Mouse (Mus musculus) stomach, embryonic 16.5 days (tissue): Measurements from ENCODE around the gene Rrbp1. TPM values are rescaled to one million over a fixed set of nuclear protein-coding genes. Genes with fewer than 3 reads are reported as not detected.

Experiments
- ATAC-seq: fragments of 200-750 bp; cut with Nextera tagmentation; 2 replicates; pipeline ENCODE4 v1.8.0; 2017; ENCODE audit warnings: moderate number of reproducible peaks, moderate TSS enrichment; ENCODE audit not compliant: insufficient read depth, low FRiP score
- H3K27ac ChIP-seq: fragments of 300-500 bp; sonication (generic); 2 replicates; pipeline ENCODE4 v1.5.1; 2014; ENCODE audit warnings: low read length
- H3K27me3 ChIP-seq: fragments of 300-500 bp; sonication (generic); 2 replicates; pipeline ENCODE4 v1.6.1; 2014; ENCODE audit warnings: low read length, control low read depth, mixed read lengths; ENCODE audit not compliant: control insufficient read depth, insufficient read depth
- H3K36me3 ChIP-seq: fragments of 300-500 bp; sonication (generic); 2 replicates; pipeline ENCODE4 v1.6.1; 2014; ENCODE audit warnings: low read length; ENCODE audit not compliant: control insufficient read depth, insufficient read depth
- H3K4me1 ChIP-seq: fragments of 300-500 bp; sonication (generic); 2 replicates; pipeline ENCODE4 v1.6.1; 2014; ENCODE audit warnings: low read length, control low read depth, mixed read lengths; ENCODE audit not compliant: control insufficient read depth, insufficient read depth
- H3K4me2 ChIP-seq: fragments of 300-500 bp; sonication (generic); 2 replicates; pipeline ENCODE4 v1.6.1; 2014; ENCODE audit warnings: low read depth, low read length, mixed read lengths
- H3K4me3 ChIP-seq: fragments of 300-500 bp; sonication (generic); replicated peaks from 2 replicates; pipeline ENCODE4 v1.5.1; 2014; ENCODE audit warnings: mild to moderate bottlenecking, low read length
- H3K9ac ChIP-seq: fragments of 300-500 bp; sonication (generic); 2 replicates; pipeline ENCODE4 v1.6.1; 2014; ENCODE audit warnings: low read length
- H3K9me3 ChIP-seq: fragments of 300-500 bp; sonication (generic); replicated peaks from 2 replicates; pipeline ENCODE4 v1.6.1; 2016; ENCODE audit warnings: low read length, control low read depth; ENCODE audit not compliant: control insufficient read depth
- WGBS: fragments of 180-500 bp; shearing (Covaris S2); extraction: QIAGEN DNeasy Blood & Tissue Kit; methylation state at CpG from one replicate; pipeline ENCODE4 v1.1.7; 2014; 5-methylcytosine and 5-hydroxymethylcytosine counted together
- polyA plus RNA-seq: library from polyadenylated mRNA; unstranded; fragments of >200 nt; fragmentation: Nextera tagmentation; extraction: Ambion mirVana; gene quantifications from 2 replicates; pipeline ENCODE4 v1.2.1, GENCODE M21; 2015

Gene Rrbp1
- polyA plus RNA-seq, 1 experiment from 2014 or later = 115 TPM

DNA sequence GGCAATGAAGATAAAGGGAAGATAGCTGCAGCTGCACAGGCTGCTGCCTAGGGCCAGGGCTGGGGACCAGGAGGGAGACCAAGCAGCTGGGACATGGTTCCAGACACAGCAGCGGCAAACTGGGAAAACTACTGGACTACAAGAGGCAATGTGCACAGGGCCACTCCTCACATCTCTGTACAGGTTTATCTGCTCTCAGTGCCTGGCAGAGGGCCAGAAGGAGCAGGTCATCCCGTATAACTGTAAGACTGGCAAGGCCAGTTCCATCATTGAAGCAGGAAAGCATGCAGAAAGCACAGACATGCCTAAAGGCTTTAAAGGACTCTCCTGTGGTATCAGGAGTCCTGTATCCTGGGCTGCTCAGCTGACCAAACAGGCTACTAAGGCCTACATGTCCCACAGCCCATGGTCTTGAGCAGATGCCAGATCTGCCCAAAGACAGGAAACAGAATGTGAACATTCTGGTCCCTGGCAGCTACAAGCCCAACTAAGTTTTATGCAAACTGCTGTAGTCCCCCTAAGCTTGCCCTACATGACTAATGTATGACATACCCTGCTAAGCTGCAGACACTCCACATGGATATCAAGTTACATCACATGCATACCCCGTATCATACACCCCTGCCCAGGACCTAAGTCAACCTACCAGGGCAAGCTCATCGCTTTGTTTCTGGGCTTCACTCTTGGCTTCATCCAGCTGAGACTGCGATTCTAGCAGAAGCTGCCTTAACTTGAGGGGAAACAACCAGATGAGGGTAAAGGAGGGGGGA, 59.3 kb downstream of the Rrbp1 start:
- Histone ChIP-seq H3K27me3 (no peaks in the 10 kb centered on the region), H3K9ac (no peak overlapping the region), H3K9me3 (no peaks in the 10 kb centered on the region), H3K4me2 (no peak overlapping the region), H3K4me3 (no peak overlapping the region), H3K4me1 (no peaks in the 10 kb centered on the region), H3K27ac (no peak overlapping the region), H3K36me3 (peaks cover 78% of the 10 kb centered on the region)
- no peak for ATAC-seq
- 66% methylated on average over 5 of the region's 5 CpGs for WGBS

DNA sequence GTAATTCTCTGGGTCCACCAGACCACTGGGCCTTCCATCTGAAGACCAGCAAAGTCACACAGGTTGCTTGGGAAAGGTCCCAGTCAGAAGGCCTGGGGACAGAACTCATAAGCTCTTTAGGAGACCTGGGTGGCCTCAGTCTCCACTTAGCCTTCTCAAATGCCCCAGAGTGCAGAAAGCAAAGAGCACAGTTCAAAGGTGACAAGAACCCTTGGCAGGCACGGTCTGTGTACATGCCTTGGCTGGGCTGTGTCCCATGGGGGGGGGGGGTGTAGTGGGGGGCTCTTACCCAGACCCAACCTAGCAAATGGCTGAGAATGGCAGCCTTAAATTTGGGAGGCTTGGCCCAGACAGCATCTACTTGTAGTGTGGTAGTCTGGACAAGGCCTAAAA, 60.0 kb downstream of the Rrbp1 start:
- ATAC-seq = no peak
- H3K9me3 ChIP-seq = no peaks in the 10 kb centered on the region
- no peak overlapping the region for H3K4me2 ChIP-seq
- WGBS = 38% methylated on average over 1 of the region's 1 CpGs
- no peaks in the 10 kb centered on the region for H3K27me3 ChIP-seq
- no peak overlapping the region for H3K4me3 ChIP-seq
- peaks cover 77% of the 10 kb centered on the region for H3K36me3 ChIP-seq
- no peaks in the 10 kb centered on the region for H3K4me1 ChIP-seq
- H3K27ac ChIP-seq = no peak overlapping the region
- no peak overlapping the region for H3K9ac ChIP-seq

DNA sequence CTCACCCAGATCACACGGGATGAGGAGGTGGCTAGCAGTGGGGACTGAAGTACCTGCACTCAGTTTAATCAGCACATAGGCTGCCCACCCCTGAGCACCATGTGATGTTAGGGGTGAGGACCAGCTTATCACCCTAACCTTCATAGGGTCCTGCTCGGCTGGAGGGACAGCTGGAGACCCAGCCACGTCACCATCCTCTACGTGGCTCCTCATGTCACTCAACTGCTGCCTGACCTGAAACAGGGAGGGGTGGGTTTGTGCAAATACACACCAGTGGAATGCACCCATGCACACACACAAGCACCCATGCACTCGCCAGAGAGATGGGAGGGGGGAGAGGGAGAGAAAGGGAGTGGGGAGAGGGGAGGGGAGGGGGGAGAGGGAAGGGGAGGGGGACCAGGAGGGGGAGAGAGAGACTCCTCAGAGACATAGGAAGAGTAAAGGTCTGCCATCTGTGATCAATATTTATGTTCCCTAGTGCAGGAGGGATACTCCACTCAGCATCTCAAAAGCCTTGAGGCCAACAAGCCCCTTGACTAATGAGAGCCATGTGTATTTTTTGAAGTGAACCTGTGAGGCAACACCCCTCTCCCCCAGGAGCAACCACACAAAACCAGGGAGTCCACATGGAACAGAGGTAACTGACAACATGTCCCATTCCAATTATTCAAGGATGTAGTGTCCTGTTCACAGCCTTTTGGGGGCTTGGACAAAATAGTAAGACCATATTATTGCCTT, 60.6 kb downstream of the Rrbp1 start:
- Histone ChIP-seq H3K9me3 (no peaks in the 10 kb centered on the region), H3K4me3 (no peak overlapping the region), H3K27ac (no peak overlapping the region), H3K27me3 (no peaks in the 10 kb centered on the region), H3K4me1 (no peaks in the 10 kb centered on the region), H3K9ac (no peak overlapping the region), H3K36me3 (peaks cover 75% of the 10 kb centered on the region), H3K4me2 (no peak overlapping the region)
- ATAC-seq = no peak
- WGBS = 69% methylated on average over 5 of the region's 5 CpGs

DNA sequence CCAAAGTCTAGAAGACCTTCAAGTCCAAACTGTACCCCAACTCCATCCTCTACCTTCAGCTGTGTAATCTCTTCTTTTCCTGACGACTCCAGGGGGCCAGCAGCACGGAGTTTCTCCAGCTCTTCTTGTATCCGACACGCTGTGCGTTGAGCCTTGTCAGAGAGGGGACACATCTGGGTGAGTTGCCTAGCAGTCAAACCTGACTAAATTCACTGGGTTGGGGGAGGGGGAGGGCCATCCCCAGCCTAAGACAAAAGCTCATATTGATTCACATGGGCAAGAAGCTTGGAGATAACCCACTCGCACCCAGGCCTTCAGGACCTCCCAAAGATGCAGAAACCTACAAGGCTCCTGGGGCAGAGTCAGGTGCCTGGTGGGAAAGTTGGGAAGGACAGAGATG, 61.8 kb downstream of the Rrbp1 start:
- H3K27me3 ChIP-seq = no peaks in the 10 kb centered on the region
- no peaks in the 10 kb centered on the region for H3K9me3 ChIP-seq
- peaks cover 68% of the 10 kb centered on the region for H3K36me3 ChIP-seq
- no peak overlapping the region for H3K27ac ChIP-seq
- no peak for ATAC-seq
- H3K4me3 ChIP-seq = no peak overlapping the region
- 91% methylated on average over 6 of the region's 6 CpGs for WGBS
- no peaks in the 10 kb centered on the region for H3K4me1 ChIP-seq
- no peak overlapping the region for H3K4me2 ChIP-seq
- H3K9ac ChIP-seq = no peak overlapping the region

- H3K27ac ChIP-seq = no peak overlapping the region
- 80% methylated on average over 4 of the region's 4 CpGs for WGBS
These were observed 62.6 kb downstream of the Rrbp1 start for GRCm38 (mm10) chr2:143948416-143948815.

GRCm38 (mm10) chr2:143947981-143948380, 63.1 kb downstream of the Rrbp1 start:
- Histone ChIP-seq H3K4me1 (no peaks in the 10 kb centered on the region), H3K27me3 (no peaks in the 10 kb centered on the region), H3K27ac (no peak overlapping the region), H3K9ac (no peak overlapping the region), H3K4me2 (no peak overlapping the region), H3K36me3 (peaks cover 68% of the 10 kb centered on the region), H3K4me3 (no peak overlapping the region), H3K9me3 (no peaks in the 10 kb centered on the region)
- 84% methylated on average over 3 of the region's 3 CpGs for WGBS
- no peak for ATAC-seq

More at GRCm38 (mm10) chr2:143948416-143948815, 62.6 kb downstream of the Rrbp1 start:
- Histone ChIP-seq H3K27me3 (no peaks in the 10 kb centered on the region), H3K9me3 (no peaks in the 10 kb centered on the region), H3K4me2 (no peak overlapping the region), H3K36me3 (peaks cover 67% of the 10 kb centered on the region), H3K9ac (no peak overlapping the region), H3K4me3 (no peak overlapping the region), H3K4me1 (no peaks in the 10 kb centered on the region)
- ATAC-seq = no peak

DNA sequence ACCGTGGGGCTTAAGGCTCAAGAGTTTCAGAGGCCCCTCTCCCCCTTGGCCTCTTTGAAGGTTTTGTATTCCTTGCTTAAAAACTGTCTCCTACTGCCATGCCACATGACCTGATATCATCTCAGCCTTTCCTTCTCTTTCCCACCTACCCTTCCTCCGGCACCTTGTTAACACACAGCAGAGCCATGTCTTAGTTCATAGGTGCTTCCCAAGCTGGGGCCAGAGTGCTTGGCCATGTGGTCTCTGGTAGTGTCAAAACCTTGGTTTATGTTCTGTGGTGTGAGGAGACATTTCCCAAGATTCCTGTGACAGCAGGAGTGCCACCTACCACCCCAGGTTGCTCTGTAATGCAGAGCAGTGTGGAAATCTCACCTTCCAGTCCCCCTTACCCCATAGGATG, 64.7 kb downstream of the Rrbp1 start:
- Histone ChIP-seq H3K9ac (no peak overlapping the region), H3K36me3 (peaks cover 64% of the 10 kb centered on the region), H3K27ac (no peak overlapping the region), H3K27me3 (no peaks in the 10 kb centered on the region), H3K4me2 (no peak overlapping the region), H3K4me3 (no peak overlapping the region), H3K9me3 (no peaks in the 10 kb centered on the region), H3K4me1 (no peaks in the 10 kb centered on the region)
- ATAC-seq = no peak
- 90% methylated on average over 2 of the region's 2 CpGs for WGBS

GRCm38 (mm10) chr2:143945466-143946075, 65.5 kb downstream of the Rrbp1 start:
- Histone ChIP-seq H3K36me3 (peaks cover 64% of the 10 kb centered on the region), H3K4me3 (no peak overlapping the region), H3K27me3 (no peaks in the 10 kb centered on the region), H3K4me1 (no peaks in the 10 kb centered on the region), H3K4me2 (no peak overlapping the region), H3K9me3 (no peaks in the 10 kb centered on the region), H3K27ac (no peak overlapping the region), H3K9ac (no peak overlapping the region)
- ATAC-seq = peak; percentile 52; the same call in 1 of the 2 replicates
- WGBS = 88% methylated on average over 7 of the region's 7 CpGs

GRCm38 (mm10) chr2:143944796-143945195, 66.3 kb downstream of the Rrbp1 start:
- no peak overlapping the region for H3K27ac ChIP-seq
- H3K4me3 ChIP-seq = no peak overlapping the region
- no peaks in the 10 kb centered on the region for H3K9me3 ChIP-seq
- no peaks in the 10 kb centered on the region for H3K4me1 ChIP-seq
- WGBS = 90% methylated on average over 3 of the region's 3 CpGs
- H3K27me3 ChIP-seq = no peaks in the 10 kb centered on the region
- ATAC-seq = no peak
- H3K9ac ChIP-seq = no peak overlapping the region
- no peak overlapping the region for H3K4me2 ChIP-seq
- peaks cover 62% of the 10 kb centered on the region for H3K36me3 ChIP-seq
